Mouse (Mus musculus) embryonic facial prominence, embryonic 12.5 days (tissue): ENCODE measurements at regions not wholly inside any gene's neighbourhood (a gene's known extent, or its start where the extent isn't known, plus 50 kb on each side); places are given as distances from the start of the nearest gene placed in this dataset.

Experiments
- ATAC-seq: fragments of 200-750 bp; cut with Nextera tagmentation; 2 replicates; pipeline ENCODE4 v1.8.0; 2017; ENCODE audit not compliant: insufficient number of reproducible peaks, insufficient read depth, low FRiP score, low TSS enrichment
- H3K27ac ChIP-seq: fragments of 300-500 bp; sonication (generic); 2 replicates; pipeline ENCODE4 v1.5.1; 2016; ENCODE audit warnings: mild to moderate bottlenecking
- H3K27me3 ChIP-seq: fragments of 300-500 bp; sonication (generic); 2 replicates; pipeline ENCODE4 v1.6.1; 2016; ENCODE audit warnings: mild to moderate bottlenecking, moderate library complexity
- H3K36me3 ChIP-seq: fragments of 300-500 bp; sonication (generic); 2 replicates; pipeline ENCODE4 v1.6.1; 2016; ENCODE audit warnings: mild to moderate bottlenecking
- H3K4me1 ChIP-seq: fragments of 300-500 bp; sonication (generic); 2 replicates; pipeline ENCODE4 v1.6.1; 2016
- H3K4me2 ChIP-seq: fragments of 300-500 bp; sonication (generic); replicated peaks from 2 replicates; pipeline ENCODE4 v1.6.1; 2016; ENCODE audit warnings: mild to moderate bottlenecking, moderate library complexity
- H3K4me3 ChIP-seq: fragments of 300-500 bp; sonication (generic); 2 replicates; pipeline ENCODE4 v1.5.1; 2016; ENCODE audit warnings: mild to moderate bottlenecking
- H3K9ac ChIP-seq: fragments of 300-500 bp; sonication (generic); 2 replicates; pipeline ENCODE4 v1.6.1; 2016; ENCODE audit warnings: mild to moderate bottlenecking, moderate library complexity
- H3K9me3 ChIP-seq: fragments of 300-500 bp; sonication (generic); 2 replicates; pipeline ENCODE4 v1.6.1; 2016; ENCODE audit warnings: mild to moderate bottlenecking, moderate library complexity
- WGBS: fragments of 180-500 bp; shearing (Covaris S2); methylation state at CpG from one replicate; pipeline ENCODE4 v1.1.7; 2016; 5-methylcytosine and 5-hydroxymethylcytosine counted together

DNA sequence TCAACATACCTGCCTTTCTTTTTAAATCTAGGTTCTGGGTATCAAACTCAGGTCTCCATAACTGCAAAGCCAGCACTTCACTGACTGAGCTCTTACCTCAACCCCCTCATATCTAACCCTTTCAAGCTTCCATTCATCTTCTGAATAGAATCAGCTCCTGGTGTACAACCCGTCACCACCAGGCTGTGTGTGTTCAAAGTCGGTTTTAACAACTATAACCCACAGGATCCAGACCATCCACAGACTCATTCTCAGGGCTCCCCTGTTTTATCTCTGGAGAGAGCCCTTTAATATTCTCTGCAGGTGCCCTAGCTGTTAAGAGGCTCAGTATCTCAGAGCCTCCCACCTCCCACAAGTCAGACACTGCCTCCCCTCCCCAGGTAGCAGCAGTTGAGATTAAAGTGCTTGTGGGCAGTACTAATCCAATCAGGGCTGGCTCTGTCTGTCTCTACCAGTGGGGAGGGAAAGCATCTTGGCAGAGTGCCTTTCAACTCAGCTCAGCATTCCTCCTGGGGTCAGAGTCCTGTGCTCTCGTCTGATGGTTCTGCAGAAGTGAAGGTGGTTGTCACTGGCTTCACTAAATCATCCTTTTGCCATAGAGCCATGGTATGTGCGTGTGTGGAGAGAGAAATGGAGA lies 272.4 kb downstream of the Dhx15 start:
- H3K4me3 ChIP-seq: no peak overlapping the region
- no peak overlapping the region for H3K9ac ChIP-seq
- no peak overlapping the region for H3K4me2 ChIP-seq
- 30% methylated on average over 4 of the region's 4 CpGs for WGBS
- H3K27ac ChIP-seq: no peak overlapping the region
- ATAC-seq: no peak
- H3K36me3 ChIP-seq: no peaks in the 10 kb centered on the region
- H3K27me3 ChIP-seq: no peaks in the 10 kb centered on the region
- no peaks in the 10 kb centered on the region for H3K9me3 ChIP-seq
- H3K4me1 ChIP-seq: 0 out of 2 replicates have a peak, but pooled peaks cover 2% of the 10 kb centered on the region

DNA sequence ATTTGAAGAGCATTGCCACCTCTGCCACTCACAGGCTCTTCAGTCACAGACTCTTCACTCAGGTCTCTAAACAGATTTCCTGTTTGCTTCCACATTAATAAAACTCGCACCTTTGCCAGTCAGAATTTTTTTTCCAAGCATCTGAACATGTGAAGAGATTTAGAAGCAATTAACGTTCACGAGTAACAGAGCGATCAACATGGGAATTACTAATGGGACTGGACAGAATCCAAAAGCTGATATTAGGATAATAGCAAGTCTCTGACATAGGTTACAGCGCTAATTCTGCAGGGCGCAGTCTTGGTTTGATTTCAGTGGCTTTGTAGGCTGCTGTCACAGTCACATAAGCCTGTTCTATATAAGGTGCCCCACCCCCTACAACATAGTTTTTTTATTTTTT lies 275.6 kb downstream of the Dhx15 start:
- Histone ChIP-seq H3K9ac (no peak overlapping the region), H3K27me3 (no peaks in the 10 kb centered on the region), H3K4me2 (no peak overlapping the region), H3K27ac (no peak overlapping the region), H3K4me1 (no peaks in the 10 kb centered on the region; the same call in 1 of the 2 replicates), H3K4me3 (no peak overlapping the region), H3K36me3 (no peaks in the 10 kb centered on the region), H3K9me3 (no peaks in the 10 kb centered on the region)
- ATAC-seq: no peak
- WGBS: 78% methylated on average over 6 of the region's 6 CpGs

DNA sequence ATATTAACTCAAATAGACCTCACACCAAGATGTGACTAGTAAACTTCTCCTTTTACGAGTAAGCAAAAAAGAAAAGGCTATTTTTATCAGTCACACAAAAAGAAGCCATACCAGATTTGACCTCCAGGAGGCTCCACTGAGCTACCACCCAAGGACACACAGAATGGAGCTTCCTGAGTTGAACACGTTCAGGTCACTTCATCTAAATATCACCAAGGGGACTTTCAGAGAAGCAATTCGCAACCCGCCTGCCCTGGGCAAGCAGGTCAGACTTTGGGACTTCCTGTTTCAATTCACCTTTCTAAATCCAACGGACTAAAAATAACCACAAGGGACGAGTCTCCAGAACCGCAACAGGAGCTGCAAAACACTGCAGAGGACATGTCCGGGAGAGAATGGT lies 281.5 kb downstream of the Dhx15 start:
- 40% methylated on average over 8 of the region's 8 CpGs for WGBS
- H3K4me1 ChIP-seq: peaks cover 10% of the 10 kb centered on the region
- no peak overlapping the region for H3K9ac ChIP-seq
- H3K4me3 ChIP-seq: no peak overlapping the region
- no peaks in the 10 kb centered on the region for H3K36me3 ChIP-seq
- no peaks in the 10 kb centered on the region for H3K27me3 ChIP-seq
- no peak overlapping the region for H3K4me2 ChIP-seq
- no peaks in the 10 kb centered on the region for H3K9me3 ChIP-seq
- no peak overlapping the region for H3K27ac ChIP-seq
- ATAC-seq: no peak

DNA sequence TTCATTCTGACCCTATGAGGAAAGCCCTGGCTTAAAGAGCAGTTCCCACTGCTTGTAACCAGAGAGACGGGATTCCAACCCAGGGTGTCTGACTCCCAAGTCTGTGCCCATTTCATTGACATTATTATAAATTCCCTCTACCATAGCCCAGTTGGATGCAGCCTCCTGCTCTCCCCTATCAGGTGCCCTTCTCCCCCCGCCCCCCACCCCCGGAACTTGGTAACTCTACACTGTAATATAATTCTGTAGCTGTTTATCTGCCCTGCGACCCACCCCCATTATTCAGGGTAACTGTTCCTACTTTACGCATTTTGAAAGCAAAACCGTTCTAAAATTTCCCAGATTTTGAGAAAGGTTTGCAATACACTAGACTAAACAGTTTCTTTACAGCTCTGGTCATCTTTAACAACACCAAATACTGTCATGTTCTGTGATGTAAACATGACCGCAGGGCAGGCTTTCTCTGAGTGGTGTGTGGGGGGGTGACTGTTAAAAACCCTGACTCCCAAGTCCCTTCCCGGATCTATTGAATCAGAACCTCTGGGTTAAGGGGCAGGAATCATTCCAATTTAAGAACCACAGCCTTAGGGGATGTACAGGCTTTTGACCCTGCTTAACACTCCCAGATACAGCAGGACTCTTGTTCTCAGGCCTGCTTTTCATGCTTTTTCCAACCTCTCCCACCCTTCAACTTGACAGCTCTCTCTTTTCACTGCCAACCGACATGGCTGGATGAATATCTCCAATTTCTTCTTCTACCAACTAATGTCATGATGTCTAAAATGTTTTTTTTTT lies 283.8 kb downstream of the Dhx15 start:
- no peak; the same call in 1 of the 2 replicates for ATAC-seq

DNA sequence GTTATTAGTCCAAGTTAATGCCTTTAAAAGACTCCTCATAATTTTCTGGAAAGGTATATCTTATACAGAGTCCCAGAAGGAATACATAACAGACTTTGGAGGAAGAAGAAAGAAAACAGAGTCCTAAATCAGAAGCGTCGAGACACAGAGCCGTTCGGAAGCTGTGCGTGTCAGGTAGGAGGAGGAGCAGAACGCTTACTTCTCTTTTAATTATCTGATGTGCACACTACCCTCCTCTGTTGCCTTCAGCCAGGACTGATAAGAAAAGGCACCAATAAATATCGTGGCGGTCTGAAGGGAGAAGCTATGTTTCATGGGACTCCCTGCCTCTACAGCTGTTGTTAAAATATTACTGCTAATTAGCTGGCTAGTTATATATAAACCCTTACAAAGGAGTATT lies 296.2 kb downstream of the Dhx15 start:
- Histone ChIP-seq H3K4me1 (no peaks in the 10 kb centered on the region), H3K36me3 (no peaks in the 10 kb centered on the region), H3K9ac (no peak overlapping the region), H3K4me2 (no peak overlapping the region), H3K27ac (no peak overlapping the region), H3K4me3 (no peak overlapping the region), H3K9me3 (no peaks in the 10 kb centered on the region), H3K27me3 (no peaks in the 10 kb centered on the region)
- ATAC-seq: no peak
- 85% methylated on average over 8 of the region's 8 CpGs for WGBS

More for the DNA sequence above, 283.8 kb downstream of the Dhx15 start:
- 22% methylated on average over 9 of the region's 9 CpGs for WGBS
- Histone ChIP-seq H3K9ac (no peak overlapping the region), H3K27me3 (no peaks in the 10 kb centered on the region), H3K9me3 (no peaks in the 10 kb centered on the region), H3K4me3 (no peak overlapping the region), H3K27ac (no peak overlapping the region), H3K36me3 (no peaks in the 10 kb centered on the region), H3K4me2 (no peak overlapping the region), H3K4me1 (peaks cover 10% of the 10 kb centered on the region)

DNA sequence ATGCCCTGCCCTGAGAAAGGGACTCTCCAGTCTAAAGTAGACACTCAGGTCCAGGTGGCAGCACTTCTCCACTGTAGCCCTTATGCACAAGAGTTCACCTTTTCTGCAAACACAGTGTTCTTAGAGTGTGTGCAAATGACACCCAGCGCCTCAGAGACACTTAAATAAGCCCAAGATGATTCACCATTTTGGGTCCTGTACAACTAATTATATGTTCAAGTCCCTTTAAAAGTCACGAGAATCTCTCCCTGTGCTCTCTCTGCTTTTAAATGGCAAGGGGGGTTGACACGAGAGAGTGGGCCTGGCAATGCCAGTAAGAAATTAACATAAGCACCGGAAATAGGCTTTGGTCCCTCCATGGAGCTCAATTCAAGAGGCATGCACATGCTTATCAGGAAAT lies 299.0 kb downstream of the Dhx15 start:
- H3K4me3 ChIP-seq: no peak overlapping the region
- H3K9ac ChIP-seq: no peak overlapping the region
- WGBS: 77% methylated on average over 4 of the region's 4 CpGs
- no peak overlapping the region for H3K27ac ChIP-seq
- H3K9me3 ChIP-seq: no peaks in the 10 kb centered on the region
- H3K27me3 ChIP-seq: no peaks in the 10 kb centered on the region
- H3K4me1 ChIP-seq: no peaks in the 10 kb centered on the region
- no peak overlapping the region for H3K4me2 ChIP-seq
- ATAC-seq: no peak
- H3K36me3 ChIP-seq: no peaks in the 10 kb centered on the region

DNA sequence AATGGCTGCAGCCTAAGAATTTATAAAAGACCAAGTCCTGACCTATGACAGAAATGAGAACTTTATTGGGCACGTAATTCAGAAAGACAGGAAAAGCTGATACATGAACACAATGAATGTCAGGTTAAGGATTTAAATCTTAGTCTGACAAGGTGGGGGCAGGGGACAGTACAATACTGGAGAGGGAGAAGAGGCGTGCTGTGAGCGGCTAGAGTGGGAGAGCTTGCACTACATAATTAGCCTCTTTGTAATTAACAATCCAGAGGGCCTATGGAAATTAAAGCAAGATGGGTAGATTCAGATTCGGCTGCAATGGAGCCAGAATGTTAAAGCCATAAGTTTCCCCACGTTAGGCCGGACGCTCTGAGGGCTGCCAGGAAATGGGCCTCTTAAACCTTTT lies 301.9 kb downstream of the Dhx15 start:
- H3K4me1 ChIP-seq: no peaks in the 10 kb centered on the region
- H3K4me3 ChIP-seq: no peak overlapping the region
- no peak overlapping the region for H3K4me2 ChIP-seq
- H3K27me3 ChIP-seq: no peaks in the 10 kb centered on the region
- H3K9ac ChIP-seq: no peak overlapping the region
- H3K36me3 ChIP-seq: no peaks in the 10 kb centered on the region
- ATAC-seq: 0 out of 2 replicates have a peak, but pooled peaks have one; percentile 35
- no peaks in the 10 kb centered on the region for H3K9me3 ChIP-seq
- WGBS: 34% methylated on average over 7 of the region's 7 CpGs
- H3K27ac ChIP-seq: no peak overlapping the region

DNA sequence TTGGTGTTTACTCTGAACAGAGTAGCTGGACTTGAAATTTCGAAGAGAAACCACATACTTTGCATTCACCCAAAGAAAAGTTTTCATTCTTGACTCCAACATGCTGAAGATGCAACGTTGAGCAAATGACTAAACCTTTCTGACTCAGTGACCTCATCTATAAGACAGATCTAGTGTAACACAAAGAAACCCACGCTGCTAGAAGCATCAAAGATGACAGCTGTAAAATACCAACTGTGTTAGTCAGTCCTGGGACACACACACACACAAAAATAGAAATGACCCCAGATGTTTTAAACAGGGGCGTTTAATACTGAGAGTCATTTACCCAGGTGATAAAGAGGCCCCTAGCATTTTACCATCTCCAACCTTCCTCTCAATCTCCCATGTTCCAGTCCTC lies 307.7 kb downstream of the Dhx15 start:
- Histone ChIP-seq H3K4me3 (no peak overlapping the region), H3K27ac (no peak overlapping the region), H3K9me3 (no peaks in the 10 kb centered on the region), H3K9ac (no peak overlapping the region), H3K4me2 (no peak overlapping the region), H3K4me1 (no peaks in the 10 kb centered on the region), H3K36me3 (no peaks in the 10 kb centered on the region), H3K27me3 (no peaks in the 10 kb centered on the region)
- no peak for ATAC-seq
- 77% methylated on average over 4 of the region's 4 CpGs for WGBS

DNA sequence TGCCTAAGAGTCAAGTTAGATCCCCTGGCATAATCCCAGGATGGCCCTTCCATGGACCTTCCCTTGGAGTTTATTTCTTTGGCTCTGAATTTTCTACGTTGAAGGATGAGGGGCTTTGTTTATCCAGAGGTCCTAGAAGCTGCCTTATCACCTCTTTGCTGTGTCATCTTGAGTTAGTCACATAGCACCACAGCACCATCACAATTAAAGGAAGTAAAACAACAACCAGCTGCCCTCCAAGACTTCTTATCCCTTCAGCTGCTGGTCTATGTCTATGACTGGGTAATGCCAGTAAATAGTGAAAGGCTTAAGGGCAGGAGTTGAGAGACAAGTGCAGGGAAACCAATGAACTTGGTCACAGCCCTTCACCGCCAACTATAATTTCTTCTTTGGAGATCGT lies 308.1 kb downstream of the Dhx15 start:
- no peaks in the 10 kb centered on the region for H3K36me3 ChIP-seq
- no peaks in the 10 kb centered on the region for H3K9me3 ChIP-seq
- no peaks in the 10 kb centered on the region for H3K27me3 ChIP-seq
- H3K27ac ChIP-seq: no peak overlapping the region
- ATAC-seq: no peak
- 91% methylated on average over 3 of the region's 3 CpGs for WGBS
- H3K4me2 ChIP-seq: no peak overlapping the region
- H3K4me3 ChIP-seq: no peak overlapping the region
- H3K9ac ChIP-seq: no peak overlapping the region
- H3K4me1 ChIP-seq: no peaks in the 10 kb centered on the region

DNA sequence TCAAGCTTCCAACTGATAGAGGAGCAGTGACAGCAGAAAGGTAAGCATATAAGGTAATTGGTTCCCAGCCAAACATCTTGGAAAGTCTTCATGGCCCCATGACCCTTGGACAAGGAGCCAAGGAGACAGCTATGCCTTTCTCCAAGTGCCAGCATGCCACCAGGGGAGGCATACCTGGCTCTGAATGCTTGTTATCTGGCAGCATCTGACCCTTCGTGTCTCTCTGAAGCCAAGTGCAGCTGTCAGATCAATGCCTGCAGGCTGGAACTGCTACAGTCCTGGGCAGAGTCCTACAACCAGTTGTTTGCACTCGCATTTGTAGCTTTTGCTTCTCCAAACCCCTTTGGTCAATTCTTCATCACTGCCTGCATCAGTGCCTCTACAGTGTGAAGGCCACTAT lies 309.3 kb upstream of the Ppargc1a start:
- H3K36me3 ChIP-seq: no peaks in the 10 kb centered on the region
- no peak overlapping the region for H3K9ac ChIP-seq
- no peak overlapping the region for H3K27ac ChIP-seq
- no peaks in the 10 kb centered on the region for H3K27me3 ChIP-seq
- H3K4me1 ChIP-seq: no peaks in the 10 kb centered on the region
- no peak overlapping the region for H3K4me3 ChIP-seq
- 80% methylated on average over 2 of the region's 2 CpGs for WGBS
- H3K9me3 ChIP-seq: no peaks in the 10 kb centered on the region
- no peak overlapping the region for H3K4me2 ChIP-seq
- ATAC-seq: no peak

DNA sequence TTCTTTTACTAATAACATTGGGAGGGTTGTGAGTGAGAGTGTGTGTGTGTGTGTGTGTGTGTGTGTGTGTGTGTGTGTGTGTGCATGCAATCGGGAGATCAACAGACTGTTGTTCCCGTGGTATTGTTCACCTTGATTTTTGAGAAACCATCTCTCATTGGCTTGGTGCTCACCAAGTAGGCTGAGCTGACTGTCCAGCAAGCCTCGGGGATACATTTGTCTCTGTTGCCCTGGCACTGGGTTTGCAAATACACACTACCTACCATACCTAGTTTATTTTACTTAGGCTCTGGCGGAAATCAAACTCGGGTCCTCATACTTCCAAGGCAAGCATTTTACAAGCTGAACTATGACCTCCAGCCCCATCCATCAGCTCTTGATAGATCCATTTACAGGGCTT lies 306.0 kb upstream of the Ppargc1a start:
- no peak for ATAC-seq

DNA sequence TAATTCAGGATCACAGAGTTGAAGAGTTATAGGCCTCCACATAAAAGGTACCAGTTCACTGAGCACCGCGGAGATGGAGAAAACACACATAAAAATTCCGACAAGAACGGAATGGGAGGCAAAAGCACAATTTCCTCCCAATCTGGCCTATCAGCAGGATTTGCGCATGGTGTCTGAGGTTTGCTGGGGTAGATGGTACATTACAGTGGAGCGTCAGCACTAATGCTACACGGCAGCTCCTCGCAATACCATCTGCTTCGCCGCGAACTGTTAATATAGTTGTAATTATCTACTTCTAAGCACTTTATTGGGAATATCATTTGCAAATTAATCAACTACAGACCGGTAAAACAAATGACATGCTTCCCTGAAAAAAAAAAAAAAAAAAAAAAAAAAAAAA lies 304.2 kb upstream of the Ppargc1a start:
- no peak for ATAC-seq
- Histone ChIP-seq H3K9ac (no peak overlapping the region), H3K4me2 (no peak overlapping the region), H3K27ac (no peak overlapping the region), H3K4me1 (no peaks in the 10 kb centered on the region), H3K36me3 (no peaks in the 10 kb centered on the region), H3K27me3 (no peaks in the 10 kb centered on the region), H3K4me3 (no peak overlapping the region), H3K9me3 (no peaks in the 10 kb centered on the region)
- WGBS: 89% methylated on average over 12 of the region's 12 CpGs

More for the DNA sequence above, 306.0 kb upstream of the Ppargc1a start:
- H3K9ac ChIP-seq: no peak overlapping the region
- no peaks in the 10 kb centered on the region for H3K27me3 ChIP-seq
- H3K4me1 ChIP-seq: no peaks in the 10 kb centered on the region
- H3K4me3 ChIP-seq: no peak overlapping the region
- no peaks in the 10 kb centered on the region for H3K9me3 ChIP-seq
- 84% methylated on average over 5 of the region's 5 CpGs for WGBS
- no peak overlapping the region for H3K4me2 ChIP-seq
- H3K27ac ChIP-seq: no peak overlapping the region
- no peaks in the 10 kb centered on the region for H3K36me3 ChIP-seq
